ENCODE assay signal across 11 mouse cellular contexts in genomic region chr14:11883995-11884394, GRCm38 (mm10).
DNase-seq lines count a peak whose midpoint lies in the region; ATAC-seq and TF ChIP-seq lines count a peak whose summit lies in the region.
"Had no signal": no experiment of that assay in that cellular context is flagged by ENCODE, and none has a peak within 500 bp of the region (broad histone marks: within the 10 kb centered on the region; RNA-seq: fewer than 3 reads in every experiment).

No protein-coding gene starts in this region.

- peak in 1 of 2 experiments; percentile 47 for DNase-seq in heart, adult 2 months
- no peak for DNase-seq in heart, postnatal 14 days
- no peak for DNase-seq in lung, postnatal 0 days (ENCODE audit: low spot score)
- no peak for DNase-seq in lung, adult 18-20 months
- peak; percentile 11 for DNase-seq in yolk sac, embryonic 10.5 days (ENCODE audit: low spot score)
- no peak for DNase-seq in urinary bladder, postnatal 14 days (ENCODE audit: low spot score)
- DNase-seq: layer of hippocampus, adult 9-11 months; liver; right cerebral cortex, postnatal 25 days; thymus, postnatal 25 days had no signal

- H3K4me3 ChIP-seq in heart, adult 2 months = no peak overlapping the region
- no peak overlapping the region for H3K4me3 ChIP-seq in lung, postnatal 0 days (ENCODE audit: low read depth, low read length)
- no peak overlapping the region for H3K4me3 ChIP-seq in heart, embryonic 12.5 days

- H3K9me3 ChIP-seq in lung, postnatal 0 days (ENCODE audit: low read length) = no peaks in the 10 kb centered on the region
- H3K9me3 ChIP-seq in heart, embryonic 12.5 days (replicated peaks) = no peaks in the 10 kb centered on the region

- H3K36me3 ChIP-seq in heart, adult 2 months (ENCODE audit: control insufficient read depth, insufficient read depth, low read length) = peaks cover 38% of the 10 kb centered on the region
- no peaks in the 10 kb centered on the region for H3K36me3 ChIP-seq in lung, postnatal 0 days (ENCODE audit: insufficient read depth, low read length)
- no peaks in the 10 kb centered on the region for H3K36me3 ChIP-seq in heart, embryonic 12.5 days

- no peak for TF ChIP-seq POLR2A in heart, adult 2 months (IDR thresholded peaks at IDR 0.05; ENCODE audit: insufficient read depth, low read depth, low read length)

- H3K9ac ChIP-seq in heart, adult 2 months (ENCODE audit: low read depth, low read length) = peak overlapping the region; percentile 54
- no peak overlapping the region for H3K9ac ChIP-seq in lung, postnatal 0 days (replicated peaks; ENCODE audit: low read depth)
- no peak overlapping the region for H3K9ac ChIP-seq in heart, embryonic 12.5 days

- intact Hi-C loops in heart, adult 2 months (cut with DNase I) = loop anchor here (2.0 to 5.0 kb wide), 5 partner anchors 25 to 253 kb away; no protein-coding TSS in a partner anchor
- intact Hi-C loops in heart, postnatal 14 days (cut with DNase I) = loop anchor here (5.0 to 10.0 kb wide), 2 partner anchors 173 to 251 kb away; no protein-coding TSS in a partner anchor

- H3K27ac ChIP-seq in heart, adult 2 months = peak overlapping the region; percentile 88
- H3K27ac ChIP-seq in lung, postnatal 0 days (ENCODE audit: low read length) = no peak overlapping the region
- H3K27ac ChIP-seq in heart, embryonic 12.5 days (ENCODE audit: poor library complexity, severe bottlenecking) = peak overlapping the region; percentile 96

- no peak for TF ChIP-seq CTCF in heart, adult 2 months (IDR thresholded peaks at IDR 0.05)
- 0 out of 2 replicates have a peak, but pooled peaks have one; percentile 2 for TF ChIP-seq CTCF in lung, postnatal 0 days (IDR thresholded peaks at IDR 0.05)

- 24% methylated on average over 5 of the region's 5 CpGs for WGBS in heart, adult 2 months
- 37% methylated on average over 5 of the region's 5 CpGs for WGBS in lung, postnatal 0 days
- 46% methylated on average over 5 of the region's 5 CpGs for WGBS in heart, embryonic 12.5 days

- no peak for TF ChIP-seq EP300 in heart, adult 2 months (IDR thresholded peaks at IDR 0.05; ENCODE audit: insufficient read depth, low read depth, low read length)
- no peak for TF ChIP-seq EP300 in lung, postnatal 0 days (IDR thresholded peaks at IDR 0.05)

- peaks cover 35% of the 10 kb centered on the region for H3K4me1 ChIP-seq in heart, adult 2 months (ENCODE audit: control insufficient read depth, insufficient read depth, low read length)
- peaks cover 9% of the 10 kb centered on the region; the same call in 1 of the 2 replicates for H3K4me1 ChIP-seq in lung, postnatal 0 days (ENCODE audit: insufficient read depth, low read depth, low read length)
- H3K4me1 ChIP-seq in heart, embryonic 12.5 days (replicated peaks) = peaks cover 50% of the 10 kb centered on the region

- H3K27me3 ChIP-seq in heart, adult 2 months (ENCODE audit: control insufficient read depth, insufficient read depth, low read length) = no peaks in the 10 kb centered on the region
- H3K27me3 ChIP-seq in lung, postnatal 0 days (replicated peaks; ENCODE audit: insufficient read depth, low read length) = no peaks in the 10 kb centered on the region
- no peaks in the 10 kb centered on the region for H3K27me3 ChIP-seq in heart, embryonic 12.5 days (replicated peaks)

- ATAC-seq in lung, postnatal 0 days = no peak
- no peak for ATAC-seq in heart, embryonic 12.5 days (ENCODE audit: insufficient number of reproducible peaks, low FRiP score)

- no peak overlapping the region for H3K4me2 ChIP-seq in lung, postnatal 0 days (replicated peaks; ENCODE audit: low read depth, low read length)
- peak overlapping the region; percentile 47; the same call in 1 of the 2 replicates for H3K4me2 ChIP-seq in heart, embryonic 12.5 days

- H3K79me2 ChIP-seq in heart, adult 2 months (replicated peaks; ENCODE audit: control insufficient read depth, insufficient read depth, low read length) = peaks cover 2% of the 10 kb centered on the region
